23 mouse cellular contexts compared by ENCODE assay signal in the genomic region with DNA sequence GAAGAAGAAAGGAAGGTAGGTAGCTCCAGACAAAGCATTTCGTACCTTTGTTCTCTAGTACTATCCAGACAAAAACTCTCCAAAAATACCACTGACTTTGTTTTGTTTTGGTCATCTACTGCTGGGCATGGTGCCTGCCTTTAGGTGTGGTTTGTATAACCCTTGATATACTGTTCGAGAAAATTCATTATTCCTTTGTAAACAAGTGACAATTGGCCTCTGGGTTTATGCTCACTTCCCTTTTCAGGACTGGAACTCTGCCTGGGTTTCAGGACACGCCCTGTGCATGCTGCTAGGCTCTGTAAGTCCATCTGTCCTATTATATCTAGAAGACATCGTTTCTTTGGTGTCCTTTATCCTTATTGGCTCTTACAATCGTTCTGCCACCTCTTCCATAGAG. TPM values are rescaled to one million over a fixed set of nuclear protein-coding genes. Genes with fewer than 3 reads are reported as not detected.
A peak's percentile ranks its signal among the peaks of the same experiment; 100 is the strongest.
DNase-seq lines count a peak whose midpoint lies in the region; ATAC-seq and TF ChIP-seq lines count a peak whose summit lies in the region.
"Had no signal": no experiment of that assay in that cellular context is flagged by ENCODE, and none has a peak within 500 bp of the region (broad histone marks: within the 10 kb centered on the region; RNA-seq: fewer than 3 reads in every experiment).

A gene (minus strand): TSS at position 119 of the 400 bp plus-strand sequence.

- 0 out of 2 replicates have a peak within 1 kb of the TSS, but pooled peaks have one; percentile 20 for H3K27ac ChIP-seq in heart, postnatal 0 days (ENCODE audit: low read depth)
- H3K27ac ChIP-seq in thymus, adult 2 months (ENCODE audit: control insufficient read depth, insufficient read depth, low read length), result no peak within 1 kb of the TSS
- H3K27ac ChIP-seq: hindbrain, postnatal 0 days; limb, embryonic 10.5 days; liver, embryonic 14.5 days; neural tube, embryonic 13.5 days had no signal

- no peak for TF ChIP-seq EP300 in heart, postnatal 0 days (IDR thresholded peaks at IDR 0.05; ENCODE audit: low read depth)

- intact Hi-C loops in heart, postnatal 36 days (cut with DNase I), result no loop called here

- 45% methylated on average over 5 of the region's 5 CpGs for WGBS in heart, postnatal 0 days
- WGBS in thymus, adult 2 months, result 58% methylated on average over 5 of the region's 5 CpGs

- no peaks in the 10 kb centered on the region for H3K9me3 ChIP-seq in heart, postnatal 0 days (replicated peaks; ENCODE audit: control insufficient read depth, low read length)
- H3K9me3 ChIP-seq: limb, embryonic 10.5 days; megakaryocyte, embryonic 14.5 days; neural tube, embryonic 13.5 days had no signal

- TF ChIP-seq CTCF in heart, postnatal 0 days (IDR thresholded peaks at IDR 0.05; ENCODE audit: low read depth), result no peak
- TF ChIP-seq CTCF in thymus, adult 2 months (IDR thresholded peaks at IDR 0.05; ENCODE audit: borderline replicate concordance, control insufficient read depth, extremely low read depth, insufficient read depth, low read length, poor library complexity), result no peak

- H3K36me3 ChIP-seq in heart, postnatal 0 days (replicated peaks; ENCODE audit: control insufficient read depth, insufficient read depth, low read length), result peaks cover 3% of the 10 kb centered on the region; the same call in 1 of the 2 replicates
- peaks cover 5% of the 10 kb centered on the region; the same call in 1 of the 2 replicates for H3K36me3 ChIP-seq in thymus, adult 2 months (ENCODE audit: control insufficient read depth, insufficient read depth, low read length)

- no peaks in the 10 kb centered on the region for H3K27me3 ChIP-seq in heart, postnatal 0 days (ENCODE audit: control insufficient read depth, insufficient read depth, low read length)
- no peaks in the 10 kb centered on the region for H3K27me3 ChIP-seq in thymus, adult 2 months (ENCODE audit: control insufficient read depth, insufficient read depth, low read length)
- H3K27me3 ChIP-seq: neural tube, embryonic 13.5 days had no signal

- no peak for DNase-seq in heart, postnatal 0 days (ENCODE audit: low spot score)
- DNase-seq in heart, postnatal 36 days, result no peak
- peak; percentile 79 for DNase-seq in adipocyte (ENCODE audit: low spot score)
- DNase-seq in lung, adult 18-20 months, result peak; percentile 34 to 63
- no peak for DNase-seq in thymus, adult 2 months
- DNase-seq in layer of hippocampus, postnatal 36 days, result no peak
- DNase-seq in ovary, adult 18-20 months (ENCODE audit: low spot score), result no peak
- DNase-seq: cerebellum, adult 18-20 months; kidney, adult 18-20 months; thymus, postnatal 25 days had no signal

- no peaks in the 10 kb centered on the region; the same call in 1 of the 2 replicates for H3K4me1 ChIP-seq in heart, postnatal 0 days (ENCODE audit: control insufficient read depth, insufficient read depth)
- H3K4me1 ChIP-seq in thymus, adult 2 months (replicated peaks; ENCODE audit: control insufficient read depth, insufficient read depth, low read length), result no peaks in the 10 kb centered on the region
- H3K4me1 ChIP-seq: limb, embryonic 10.5 days; neural tube, embryonic 13.5 days had no signal

- H3K4me3 ChIP-seq in heart, postnatal 0 days (ENCODE audit: low read depth, low read length), result no peak within 1 kb of the TSS
- H3K4me3 ChIP-seq in thymus, adult 2 months (ENCODE audit: control insufficient read depth, insufficient read depth, low read length), result no peak within 1 kb of the TSS
- H3K4me3 ChIP-seq: limb, embryonic 10.5 days; neural tube, embryonic 13.5 days had no signal

- no peak for TF ChIP-seq POLR2A in thymus, adult 2 months (IDR thresholded peaks at IDR 0.05; ENCODE audit: control insufficient read depth, extremely low read depth, insufficient read depth, low read length, poor library complexity)

- H3K9ac ChIP-seq in heart, postnatal 0 days (replicated peaks; ENCODE audit: low read depth, low read length), result no peak within 1 kb of the TSS
- H3K9ac ChIP-seq: liver, embryonic 14.5 days; neural tube, embryonic 13.5 days had no signal

- no peak for ATAC-seq in heart, postnatal 0 days (ENCODE audit: insufficient read depth, low read depth)
- ATAC-seq in megakaryocyte progenitor cell, adult 5-6 weeks (replicated peaks; ENCODE audit: poor library complexity), result peak; percentile 53; the same call in 1 of the 2 replicates
- ATAC-seq: forebrain, embryonic 14.5 days; hindbrain, postnatal 0 days had no signal

- no peak within 1 kb of the TSS for H3K4me2 ChIP-seq in heart, postnatal 0 days (ENCODE audit: low read depth, low read length)
- H3K4me2 ChIP-seq: neural tube, embryonic 13.5 days had no signal

RNA-seq across cellular contexts. Expression of the gene that starts here (rescaled TPM):
- not detected in 2 replicates for total RNA-seq in heart, postnatal 0 days (2014; rRNA removed; ENCODE audit: low replicate concordance)
- 0.12 TPM in 1 of 2 replicates, not detected in the other for polyA plus RNA-seq in heart, postnatal 0 days (2015; fragmentation: Nextera tagmentation; extraction: Ambion mirVana)
- total RNA-seq in heart, postnatal 36 days (2021), result 1 to 10 TPM in 1 of 2 experiments, under 1 TPM in 1; 0.89 to 1.6 TPM
- 0.05 and 0.78 TPM in 2 replicates for total RNA-seq in megakaryocyte progenitor cell, adult 5-6 weeks (2015)
- not detected in 2 replicates for total RNA-seq in megakaryocyte progenitor cell, adult 5-6 weeks (2017)
- 0.37 and 0.40 TPM in 2 replicates for polyA plus RNA-seq in thymus, adult 2 months (2012; rRNA removed)
- not detected for total RNA-seq in layer of hippocampus, postnatal 36 days (2021)
- total RNA-seq: layer of hippocampus, postnatal 14 days; midbrain, postnatal 0 days had no signal
- polyA plus RNA-seq: brain, embryonic 14.5 days; forebrain, embryonic 14.5 days; heart, embryonic 16.5 days; hindbrain, postnatal 0 days; limb, embryonic 10.5 days; liver, embryonic 14.5 days; midbrain, postnatal 0 days; neural tube, embryonic 13.5 days; small intestine, adult 2 months; stomach, embryonic 16.5 days had no signal

Comparison
In these comparisons a context has a peak if more than half of its experiments do, and no peak if none do; other contexts are left out.
1. Peak in ATAC-seq in megakaryocyte progenitor cell, adult 5-6 weeks; RNA of the gene not detected or under 1 TPM.
2. DNase-seq: peak in adipocyte (single experiment) and lung, adult 18-20 months (2 of 2); none in heart, postnatal 0 days (single experiment), heart, postnatal 36 days (0 of 2), thymus, adult 2 months (single experiment), layer of hippocampus, postnatal 36 days (0 of 2) and ovary, adult 18-20 months (single experiment).